Mouse (Mus musculus) kidney, postnatal 0 days (tissue): ENCODE measurements at regions not wholly inside any gene's neighbourhood (a gene's known extent, or its start where the extent isn't known, plus 50 kb on each side); places are given as distances from the start of the nearest gene placed in this dataset.

Experiments used
- ATAC-seq: fragments of 200-750 bp; cut with Nextera tagmentation; replicated peaks from 2 replicates; pipeline ENCODE4 v1.8.0; 2017; ENCODE audit warnings: low read depth, moderate number of reproducible peaks, moderate TSS enrichment, moderate library complexity; ENCODE audit not compliant: low FRiP score
- DNase-seq: peaks from one replicate; pipeline ENCODE4 v3.0.0-alpha.2; 2016; ENCODE audit warnings: low spot score
- H3K27ac ChIP-seq: fragments of 300-500 bp; sonication (generic); 2 replicates; pipeline ENCODE4 v1.5.1; 2014; ENCODE audit warnings: mild to moderate bottlenecking
- H3K27me3 ChIP-seq: fragments of 300-500 bp; sonication (generic); 2 replicates; pipeline ENCODE4 v1.6.1; 2014; ENCODE audit warnings: low read length, mixed read lengths; ENCODE audit not compliant: insufficient read depth
- H3K36me3 ChIP-seq: fragments of 300-500 bp; sonication (generic); 2 replicates; pipeline ENCODE4 v1.6.1; 2014; ENCODE audit warnings: low read length, mixed read lengths; ENCODE audit not compliant: insufficient read depth
- H3K4me1 ChIP-seq: fragments of 300-500 bp; sonication (generic); replicated peaks from 2 replicates; pipeline ENCODE4 v1.6.1; 2014; ENCODE audit warnings: antibody characterized with exemption, low read length, mixed read lengths; ENCODE audit not compliant: insufficient read depth
- H3K4me2 ChIP-seq: fragments of 300-500 bp; sonication (generic); 2 replicates; pipeline ENCODE4 v1.6.1; 2014; ENCODE audit warnings: mild to moderate bottlenecking, low read length, moderate library complexity, mixed read lengths
- H3K4me3 ChIP-seq: fragments of 300-500 bp; sonication (generic); replicated peaks from 2 replicates; pipeline ENCODE4 v1.5.1; 2014; ENCODE audit warnings: low read depth, low read length
- H3K9ac ChIP-seq: fragments of 300-500 bp; sonication (generic); 2 replicates; pipeline ENCODE4 v1.6.1; 2014; ENCODE audit warnings: low read depth, low read length
- H3K9me3 ChIP-seq: fragments of 300-500 bp; sonication (generic); replicated peaks from 2 replicates; pipeline ENCODE4 v1.6.1; 2016; ENCODE audit warnings: low read length, inconsistent platforms, mixed read lengths
- CTCF ChIP-seq: IDR thresholded peaks from 2 replicates; pipeline ENCODE4 v1.5.1; 2016; ENCODE audit warnings: antibody characterized with exemption, low read depth, mild to moderate bottlenecking, moderate library complexity
- WGBS: fragments of 180-500 bp; shearing (Covaris S2); extraction: QIAGEN DNeasy Blood & Tissue Kit; methylation state at CpG from one replicate; pipeline ENCODE4 v1.1.7; 2014; 5-methylcytosine and 5-hydroxymethylcytosine counted together

DNA sequence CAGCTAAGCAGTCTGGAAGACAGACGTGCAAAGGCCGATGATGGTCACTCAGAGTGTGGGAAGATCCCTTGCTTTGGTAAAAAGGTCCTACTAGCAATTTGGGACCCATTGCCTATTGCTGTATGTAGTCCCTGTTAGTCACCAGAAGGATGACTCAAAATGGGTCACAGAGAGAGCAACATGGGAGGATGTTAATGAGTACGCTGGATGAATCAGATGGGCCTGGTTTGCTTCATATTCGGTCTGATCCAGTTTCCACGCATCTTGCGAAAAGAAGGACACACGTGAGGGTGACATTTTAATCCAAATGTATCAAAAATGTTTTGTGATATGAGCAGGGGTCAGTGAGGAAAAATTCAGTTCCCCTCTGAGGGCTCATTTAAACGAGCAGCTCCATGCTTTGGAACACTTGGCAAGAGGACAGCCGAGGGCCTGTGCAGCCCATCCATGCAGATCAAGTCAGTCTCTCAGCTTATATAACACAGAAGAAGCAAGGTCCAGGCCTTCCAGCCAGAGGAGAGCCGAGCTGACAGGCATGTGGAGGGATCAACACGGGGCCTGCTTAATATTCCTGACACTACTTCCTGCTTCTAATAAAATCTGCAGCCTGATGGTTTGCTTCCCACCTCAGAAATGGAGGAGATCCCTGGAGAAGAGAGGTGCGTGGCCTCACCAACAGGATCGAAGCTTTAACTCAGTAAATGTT, 579.2 kb upstream of the Gm26657 start:
- no peaks in the 10 kb centered on the region for H3K36me3 ChIP-seq
- no peak overlapping the region for H3K4me2 ChIP-seq
- DNase-seq, result no peak
- no peak overlapping the region for H3K9ac ChIP-seq
- no peaks in the 10 kb centered on the region for H3K27me3 ChIP-seq
- H3K4me3 ChIP-seq, result no peak overlapping the region
- WGBS, result 76% methylated on average over 13 of the region's 13 CpGs
- ATAC-seq, result no peak
- no peak overlapping the region for H3K27ac ChIP-seq
- no peaks in the 10 kb centered on the region for H3K9me3 ChIP-seq
- no peaks in the 10 kb centered on the region for H3K4me1 ChIP-seq
- no peak for TF ChIP-seq CTCF

DNA sequence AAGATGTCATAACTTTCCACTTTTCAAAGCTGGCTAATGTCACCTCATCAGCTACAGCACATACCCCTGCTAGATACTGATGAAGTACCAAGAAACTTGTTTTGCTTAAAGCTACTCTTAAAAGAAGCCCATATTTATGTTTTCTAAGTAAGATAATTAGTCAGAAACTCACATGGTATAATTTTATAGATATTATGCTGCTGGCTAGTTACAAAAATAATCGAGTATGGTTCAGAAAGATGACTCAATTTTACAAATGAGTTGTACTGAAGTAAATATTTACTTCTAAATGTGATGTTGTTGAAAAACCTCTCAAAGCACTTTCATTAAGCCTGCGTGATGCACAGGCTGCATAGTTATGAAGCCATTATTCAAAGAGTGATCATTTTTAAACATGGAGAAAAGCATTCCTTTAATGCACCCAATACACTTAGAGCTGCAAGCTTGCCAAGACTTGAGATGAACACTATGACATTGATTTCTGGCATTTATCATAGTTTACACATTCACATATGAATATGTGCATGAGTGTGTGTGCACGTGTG, 582.3 kb upstream of the Gm26657 start:
- ATAC-seq (no peak), DNase-seq (no peak)
- 86% methylated on average over 3 of the region's 3 CpGs for WGBS
- no peak for TF ChIP-seq CTCF
- H3K27ac ChIP-seq, result no peak overlapping the region
- no peak overlapping the region for H3K4me3 ChIP-seq
- no peaks in the 10 kb centered on the region for H3K27me3 ChIP-seq
- H3K9me3 ChIP-seq, result no peaks in the 10 kb centered on the region
- no peak overlapping the region for H3K4me2 ChIP-seq
- H3K4me1 ChIP-seq, result no peaks in the 10 kb centered on the region
- no peak overlapping the region for H3K9ac ChIP-seq
- H3K36me3 ChIP-seq, result no peaks in the 10 kb centered on the region

DNA sequence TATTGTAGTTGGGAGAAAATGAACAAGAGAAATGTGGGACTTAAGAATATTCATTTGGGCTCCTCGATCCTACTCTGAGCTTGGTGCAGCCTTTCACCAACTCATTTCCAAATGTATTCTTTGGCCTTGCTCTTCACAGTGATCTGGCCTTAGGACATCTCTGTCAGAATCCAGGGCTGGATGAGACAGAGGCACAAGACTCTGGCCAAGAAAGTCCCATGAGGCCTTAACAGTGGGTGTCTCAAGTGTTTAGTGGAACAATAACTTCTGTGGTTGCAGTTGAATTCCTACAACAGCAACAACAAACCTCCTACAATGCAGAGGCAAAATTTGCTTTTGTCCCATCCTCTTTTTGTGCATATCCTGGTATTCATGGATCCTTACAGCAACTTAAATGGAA, 589.2 kb upstream of the Gm26657 start:
- no peak overlapping the region for H3K4me2 ChIP-seq
- DNase-seq, result no peak
- no peaks in the 10 kb centered on the region for H3K4me1 ChIP-seq
- no peaks in the 10 kb centered on the region for H3K9me3 ChIP-seq
- ATAC-seq, result no peak
- no peak overlapping the region for H3K4me3 ChIP-seq
- H3K9ac ChIP-seq, result no peak overlapping the region
- no peaks in the 10 kb centered on the region for H3K27me3 ChIP-seq
- no peaks in the 10 kb centered on the region for H3K36me3 ChIP-seq
- TF ChIP-seq CTCF, result no peak
- no peak overlapping the region for H3K27ac ChIP-seq
- WGBS, result 93% methylated on average over 1 of the region's 1 CpGs

DNA sequence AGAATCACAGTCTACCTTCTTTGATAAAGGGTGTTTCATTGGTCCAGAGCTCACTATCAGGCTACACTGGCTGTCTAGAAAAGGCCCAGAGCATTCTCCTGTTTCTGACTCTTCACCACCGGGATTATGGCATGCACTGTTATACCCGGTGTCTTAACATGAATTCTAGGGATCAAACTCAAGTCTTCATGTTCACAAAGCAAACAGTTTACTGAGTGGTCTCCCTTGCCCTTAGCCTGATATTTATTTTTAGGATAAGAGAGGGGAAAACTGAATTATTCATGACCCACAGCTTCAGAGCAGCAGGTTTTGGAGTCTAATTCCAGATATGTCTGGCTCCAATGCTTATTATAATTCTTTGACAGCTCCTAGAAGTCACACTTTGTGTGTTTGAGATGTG, 596.0 kb upstream of the Gm26657 start:
- no peaks in the 10 kb centered on the region for H3K27me3 ChIP-seq
- 97% methylated on average over 2 of the region's 2 CpGs for WGBS
- ATAC-seq (no peak), DNase-seq (no peak)
- H3K9ac ChIP-seq, result no peak overlapping the region
- TF ChIP-seq CTCF, result no peak
- no peaks in the 10 kb centered on the region for H3K9me3 ChIP-seq
- H3K27ac ChIP-seq, result no peak overlapping the region
- no peak overlapping the region for H3K4me2 ChIP-seq
- no peak overlapping the region for H3K4me3 ChIP-seq
- H3K36me3 ChIP-seq, result no peaks in the 10 kb centered on the region
- no peaks in the 10 kb centered on the region for H3K4me1 ChIP-seq

DNA sequence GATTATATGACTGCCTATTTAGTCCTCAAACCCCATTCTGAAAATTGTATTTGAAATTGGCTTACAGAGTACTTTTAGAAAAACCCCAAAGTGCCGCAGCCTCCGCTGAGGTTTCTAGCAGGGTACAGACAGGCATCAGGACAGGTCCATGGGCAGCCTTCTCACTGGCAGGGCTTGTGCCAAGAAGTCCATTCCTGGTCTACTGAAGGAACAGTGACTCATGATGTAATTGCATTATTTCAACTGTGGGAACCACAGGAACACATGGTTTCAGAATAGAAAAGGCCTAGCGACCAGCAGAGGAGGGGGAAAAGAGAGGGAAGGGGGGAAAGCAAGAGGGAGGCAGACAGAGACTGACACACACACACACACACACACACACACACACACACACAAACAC, 603.0 kb upstream of the Gm26657 start:
- H3K4me3 ChIP-seq, result no peak overlapping the region
- H3K9ac ChIP-seq, result no peak overlapping the region
- H3K36me3 ChIP-seq, result no peaks in the 10 kb centered on the region
- no peak for DNase-seq
- no peak overlapping the region for H3K4me2 ChIP-seq
- no peaks in the 10 kb centered on the region for H3K4me1 ChIP-seq
- no peak for ATAC-seq
- H3K27ac ChIP-seq, result no peak overlapping the region
- no peak for TF ChIP-seq CTCF
- no peaks in the 10 kb centered on the region for H3K27me3 ChIP-seq
- no peaks in the 10 kb centered on the region for H3K9me3 ChIP-seq
- 91% methylated on average over 3 of the region's 3 CpGs for WGBS

DNA sequence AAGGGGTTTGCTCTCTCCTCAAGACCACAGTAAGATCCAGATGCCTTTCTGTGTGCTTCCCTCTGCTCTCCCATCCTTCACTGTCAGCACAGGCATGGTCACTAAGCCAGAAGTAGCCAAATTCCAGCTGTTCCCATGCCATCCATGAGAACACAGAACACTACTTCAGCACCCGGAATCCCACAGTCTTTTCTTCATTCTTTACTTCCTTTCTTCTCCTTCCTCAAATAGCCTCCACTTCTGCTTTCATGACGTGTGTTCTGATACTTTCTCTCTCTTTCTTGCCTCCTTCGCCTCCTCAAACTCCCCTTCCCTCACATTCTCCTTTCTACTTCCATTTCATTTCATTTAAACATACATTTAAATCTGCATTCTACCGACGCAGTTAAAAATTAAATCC, 602.1 kb upstream of the Klf4 start:
- H3K36me3 ChIP-seq, result no peaks in the 10 kb centered on the region
- no peak for ATAC-seq
- TF ChIP-seq CTCF, result no peak
- WGBS, result 95% methylated on average over 5 of the region's 5 CpGs
- no peaks in the 10 kb centered on the region for H3K27me3 ChIP-seq
- no peak overlapping the region for H3K9ac ChIP-seq
- H3K4me1 ChIP-seq, result no peaks in the 10 kb centered on the region
- H3K4me2 ChIP-seq, result no peak overlapping the region
- no peaks in the 10 kb centered on the region for H3K9me3 ChIP-seq
- H3K4me3 ChIP-seq, result no peak overlapping the region
- no peak for DNase-seq
- H3K27ac ChIP-seq, result no peak overlapping the region
